Mouse (Mus musculus): Measurements from ENCODE around the gene Lima1.

DNA sequence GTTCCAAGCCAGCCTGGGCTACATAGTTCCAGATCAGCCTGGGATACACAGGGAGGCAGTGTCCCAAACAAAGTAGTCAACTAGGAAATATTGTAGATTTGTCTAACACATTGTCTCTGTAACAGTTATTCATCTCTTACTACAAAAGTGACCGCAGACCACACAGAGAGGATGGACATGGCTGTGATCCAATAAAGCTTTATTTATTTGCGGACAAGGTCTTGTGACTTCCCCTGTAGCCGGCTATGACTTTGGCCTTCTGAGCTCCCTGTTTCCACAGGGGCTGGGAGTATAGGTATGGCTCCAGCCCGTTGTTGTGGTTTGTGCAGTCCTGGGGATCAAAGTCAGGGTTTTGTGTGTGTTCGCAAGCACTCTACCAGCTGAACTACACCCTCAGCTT lies 3.3 kb upstream of the Lima1 start:
- TF ChIP-seq CTCF (IDR thresholded peaks at IDR 0.05; ENCODE audit: insufficient read depth, low read length) (no peak), POLR2A (IDR thresholded peaks at IDR 0.05; ENCODE audit: borderline replicate concordance, extremely low read depth, low read depth, low read length) (no peak)
